Mouse (Mus musculus): ENCODE measurements around the gene Six2.

Six2 gene

GRCm38 (mm10) chr17:85645718-85646665, 42.1 kb downstream of the Six2 start:
- DNase-seq: no peak

DNA sequence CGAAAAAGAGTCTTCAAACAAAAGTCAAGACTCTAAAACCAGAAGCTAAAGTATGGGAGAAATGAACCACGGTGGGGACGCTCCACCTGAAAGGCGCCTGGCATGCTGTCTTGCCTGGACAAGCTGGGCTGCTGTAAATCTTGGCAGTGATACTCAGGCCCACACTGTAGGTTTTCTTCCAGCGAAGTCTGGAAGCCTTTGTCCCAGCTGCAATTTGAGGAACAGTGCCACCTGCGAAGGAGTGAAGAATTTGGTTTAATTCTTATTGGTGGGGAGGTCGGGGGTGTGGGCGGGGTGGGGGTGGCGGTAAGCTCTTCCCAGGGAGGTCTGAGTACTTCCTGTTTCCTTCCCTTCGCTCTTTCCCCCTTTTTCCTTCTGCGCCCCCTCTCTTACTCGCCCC, 42.8 kb downstream of the Six2 start:
- no peak for DNase-seq

DNA sequence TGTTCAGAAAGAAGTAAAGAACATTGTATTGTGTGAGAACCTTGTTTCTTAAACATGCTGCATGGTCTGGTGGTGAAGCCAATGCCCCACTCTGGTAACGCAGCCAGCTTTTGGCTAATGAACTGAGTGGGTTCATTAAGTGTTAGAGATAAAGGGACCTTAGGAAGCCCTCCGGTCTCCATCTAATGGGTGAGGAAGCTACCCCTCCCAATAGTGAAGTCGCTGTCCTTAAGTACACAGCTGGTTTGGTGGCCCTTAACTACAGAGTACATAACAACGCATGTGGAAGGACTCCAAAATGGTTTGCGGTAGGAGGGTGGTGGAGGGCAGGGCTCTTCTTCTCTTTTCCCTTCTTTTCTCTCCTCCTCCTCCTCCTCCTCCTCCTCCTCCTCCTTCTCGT, 50.2 kb downstream of the Six2 start:
- DNase-seq: no peak
